Comparison of ENCODE assay signal across 8 mouse cellular contexts in the genomic region with DNA sequence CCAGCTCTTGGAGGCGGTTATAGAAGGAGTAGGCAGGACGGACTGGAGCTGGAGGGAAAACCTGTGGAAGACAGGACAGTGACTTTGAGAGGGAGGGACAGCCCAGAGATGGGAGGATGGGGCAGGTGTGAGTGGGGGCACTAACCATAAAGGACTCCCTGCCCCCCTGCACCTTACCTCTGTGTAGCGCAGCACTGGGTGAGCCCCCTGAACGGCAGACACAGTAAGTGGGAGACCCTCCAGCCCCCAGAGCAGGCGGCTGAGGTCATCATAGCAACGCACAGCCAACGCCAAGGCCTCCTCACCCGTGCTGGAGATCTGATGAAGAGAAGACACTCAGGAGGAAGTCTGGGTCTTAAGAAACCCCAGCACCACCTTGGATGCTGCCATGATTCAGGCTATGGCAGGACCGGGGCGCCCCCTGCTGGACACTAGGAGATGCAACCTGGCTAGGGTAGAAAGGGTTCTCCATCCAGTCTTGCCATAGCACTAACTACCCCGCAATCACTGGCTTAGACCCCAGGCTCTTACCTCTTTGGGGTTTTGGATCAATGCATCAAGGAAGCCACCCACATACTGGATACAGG. TPM values are rescaled to one million over a fixed set of nuclear protein-coding genes. Genes with fewer than 3 reads are reported as not detected.
DNase-seq lines count a peak whose midpoint lies in the region; ATAC-seq and TF ChIP-seq lines count a peak whose summit lies in the region.

No protein-coding gene starts in this region.

- peak; percentile 89 for TF ChIP-seq CTCF in thymus, adult 2 months (IDR thresholded peaks at IDR 0.05; ENCODE audit: borderline replicate concordance, control insufficient read depth, extremely low read depth, insufficient read depth, low read length, poor library complexity)
- peak; percentile 82 for TF ChIP-seq CTCF in bone marrow, adult 2 months (IDR thresholded peaks at IDR 0.05; ENCODE audit: control insufficient read depth, insufficient read depth, low read length)

- no peak for TF ChIP-seq POLR2A in thymus, adult 2 months (IDR thresholded peaks at IDR 0.05; ENCODE audit: control insufficient read depth, extremely low read depth, insufficient read depth, low read length, poor library complexity)
- no peak for TF ChIP-seq POLR2A in bone marrow, adult 2 months (IDR thresholded peaks at IDR 0.05; ENCODE audit: borderline replicate concordance, control insufficient read depth, low read depth, low read length)

- peaks cover 32% of the 10 kb centered on the region for H3K36me3 ChIP-seq in thymus, adult 2 months (ENCODE audit: control insufficient read depth, insufficient read depth, low read length)
- peaks cover 95% of the 10 kb centered on the region for H3K36me3 ChIP-seq in liver, embryonic 12.5 days
- H3K36me3 ChIP-seq in neural tube, embryonic 12.5 days = peaks cover 84% of the 10 kb centered on the region

- H3K27me3 ChIP-seq in thymus, adult 2 months (ENCODE audit: control insufficient read depth, insufficient read depth, low read length) = no peaks in the 10 kb centered on the region
- H3K27me3 ChIP-seq in liver, embryonic 12.5 days (replicated peaks) = no peaks in the 10 kb centered on the region
- H3K27me3 ChIP-seq in neural tube, embryonic 12.5 days (replicated peaks) = no peaks in the 10 kb centered on the region

- no peak overlapping the region for H3K27ac ChIP-seq in thymus, adult 2 months (ENCODE audit: control insufficient read depth, insufficient read depth, low read length)
- H3K27ac ChIP-seq in bone marrow, adult 2 months (ENCODE audit: control insufficient read depth, insufficient read depth, low read depth, low read length, poor library complexity) = no peak overlapping the region
- no peak overlapping the region for H3K27ac ChIP-seq in liver, embryonic 12.5 days
- no peak overlapping the region for H3K27ac ChIP-seq in neural tube, embryonic 12.5 days

- H3K4me1 ChIP-seq in thymus, adult 2 months (replicated peaks; ENCODE audit: control insufficient read depth, insufficient read depth, low read length) = no peaks in the 10 kb centered on the region
- peaks cover 1% of the 10 kb centered on the region; the same call in 1 of the 2 replicates for H3K4me1 ChIP-seq in bone marrow, adult 2 months (ENCODE audit: control insufficient read depth, insufficient read depth, low read length)
- peaks cover 11% of the 10 kb centered on the region for H3K4me1 ChIP-seq in liver, embryonic 12.5 days
- peaks cover 6% of the 10 kb centered on the region for H3K4me1 ChIP-seq in neural tube, embryonic 12.5 days

- WGBS in thymus, adult 2 months = 72% methylated on average over 11 of the region's 11 CpGs
- WGBS in bone marrow, adult 2 months = 69% methylated on average over 11 of the region's 11 CpGs
- WGBS in liver, embryonic 12.5 days (ENCODE audit: insufficient replicate concordance) = 67% methylated on average over 11 of the region's 11 CpGs
- 77% methylated on average over 11 of the region's 11 CpGs for WGBS in neural tube, embryonic 12.5 days

- H3K9ac ChIP-seq in liver, embryonic 12.5 days = no peak overlapping the region
- 0 out of 2 replicates have a peak overlapping the region, but pooled peaks have one; percentile 21 for H3K9ac ChIP-seq in neural tube, embryonic 12.5 days

- H3K9me3 ChIP-seq in liver, embryonic 12.5 days (replicated peaks) = no peaks in the 10 kb centered on the region
- no peaks in the 10 kb centered on the region for H3K9me3 ChIP-seq in neural tube, embryonic 12.5 days

- H3K4me2 ChIP-seq in liver, embryonic 12.5 days = no peak overlapping the region
- no peak overlapping the region for H3K4me2 ChIP-seq in neural tube, embryonic 12.5 days (replicated peaks)

- DNase-seq in thymus, adult 2 months = peak; percentile 67
- DNase-seq in thymus, adult 18-20 months = no peak
- peak; percentile 29 to 45 for DNase-seq in frontal cortex, postnatal 14 days (ENCODE audit: low spot score in 2 of 2)
- DNase-seq in kidney, adult 18-20 months = peak; percentile 67
- peak; percentile 77 for DNase-seq in urinary bladder, postnatal 25 days (ENCODE audit: low spot score)

- ATAC-seq in liver, embryonic 12.5 days = peak; percentile 34; the same call in 1 of the 2 replicates
- ATAC-seq in neural tube, embryonic 12.5 days (ENCODE audit: low FRiP score, low read depth) = no peak

- H3K4me3 ChIP-seq in thymus, adult 2 months (ENCODE audit: control insufficient read depth, insufficient read depth, low read length) = no peak overlapping the region
- H3K4me3 ChIP-seq in bone marrow, adult 2 months (replicated peaks; ENCODE audit: control insufficient read depth, low read depth, low read length) = no peak overlapping the region
- H3K4me3 ChIP-seq in liver, embryonic 12.5 days = no peak overlapping the region
- H3K4me3 ChIP-seq in neural tube, embryonic 12.5 days = no peak overlapping the region

RNA-seq across cellular contexts. Expression of gene Nol6, which starts 5.5 kb away (rescaled TPM):
- 47.8 and 54.1 TPM in 2 replicates for polyA plus RNA-seq in thymus, adult 2 months (2012; rRNA removed)
- polyA plus RNA-seq in bone marrow, adult 2 months (2011; ENCODE audit: insufficient read depth, insufficient read length, low replicate concordance, missing spikeins) = 7.5 and 10.0 TPM in 2 replicates
- polyA plus RNA-seq in liver, embryonic 12.5 days (2016; fragmentation: Nextera tagmentation; extraction: Ambion mirVana) = 21.9 and 22.0 TPM in 2 replicates
- polyA plus RNA-seq in neural tube, embryonic 12.5 days (2016; fragmentation: Nextera tagmentation; extraction: Ambion mirVana) = 26.5 and 27.1 TPM in 2 replicates

RNA-seq across cellular contexts. Expression of gene Ube2r2, which starts 16.7 kb away (rescaled TPM):
- polyA plus RNA-seq in thymus, adult 2 months (2012; rRNA removed) = 41.1 and 47.5 TPM in 2 replicates
- polyA plus RNA-seq in bone marrow, adult 2 months (2011; ENCODE audit: insufficient read depth, insufficient read length, low replicate concordance, missing spikeins) = 41.2 and 44.4 TPM in 2 replicates
- polyA plus RNA-seq in liver, embryonic 12.5 days (2016; fragmentation: Nextera tagmentation; extraction: Ambion mirVana) = 39.9 and 44.8 TPM in 2 replicates
- polyA plus RNA-seq in neural tube, embryonic 12.5 days (2016; fragmentation: Nextera tagmentation; extraction: Ambion mirVana) = 92.7 and 108 TPM in 2 replicates

RNA-seq across cellular contexts. Expression of gene Aqp3, which starts 20.8 kb away (rescaled TPM):
- 18.8 and 21.1 TPM in 2 replicates for polyA plus RNA-seq in thymus, adult 2 months (2012; rRNA removed)
- polyA plus RNA-seq in bone marrow, adult 2 months (2011; ENCODE audit: insufficient read depth, insufficient read length, low replicate concordance, missing spikeins) = 0.92 and 12.0 TPM in 2 replicates
- 20.9 and 22.3 TPM in 2 replicates for polyA plus RNA-seq in liver, embryonic 12.5 days (2016; fragmentation: Nextera tagmentation; extraction: Ambion mirVana)
- polyA plus RNA-seq in neural tube, embryonic 12.5 days (2016; fragmentation: Nextera tagmentation; extraction: Ambion mirVana) = 0.68 and 0.77 TPM in 2 replicates

Comparison
In these comparisons a context has a peak if more than half of its experiments do, and no peak if none do; other contexts are left out.
1. DNase-seq: peak in thymus, adult 2 months (single experiment), frontal cortex, postnatal 14 days (2 of 2), kidney, adult 18-20 months (single experiment) and urinary bladder, postnatal 25 days (single experiment); none in thymus, adult 18-20 months (0 of 2).